Mouse (Mus musculus) spleen, adult 2 months (tissue): ENCODE measurements around the gene Rassf1.

ENCODE experiments used
- CTCF ChIP-seq: fragments of 200-500 bp; IDR thresholded peaks from 2 replicates; pipeline ENCODE4 v1.5.1; 2011; ENCODE audit warnings: mild to moderate bottlenecking, inconsistent platforms; ENCODE audit not compliant: insufficient read depth, insufficient read length, insufficient replicate concordance; ENCODE audit errors: extremely low read depth
- POLR2A ChIP-seq: fragments of 200-500 bp; IDR thresholded peaks from 2 replicates; pipeline ENCODE4 v1.6.1; 2011; ENCODE audit warnings: low read depth, low read length, inconsistent platforms

- TF ChIP-seq CTCF = no peak
- no peak for TF ChIP-seq POLR2A
Measured at GRCm38 (mm10) chr9:107540420-107540819, 10.9 kb upstream of the Rassf1 start.
